Mouse (Mus musculus): ENCODE data around the gene Cfap126.
"Not testable (repeated sequence)": the region's sequence is repeated elsewhere in the genome, so short reads cannot be mapped to it uniquely, and the experiment has no call there.

Cfap126 gene

GRCm38 (mm10) chr1:171129251-171129650 lies 15.5 kb downstream of the Cfap126 start:
- no peak for DNase-seq (ENCODE audit: low spot score)

GRCm38 (mm10) chr1:171130971-171131370 lies 17.3 kb downstream of the Cfap126 start:
- DNase-seq (ENCODE audit: low spot score) = no peak

- no peak for DNase-seq (ENCODE audit: low spot score)
Measured at GRCm38 (mm10) chr1:171135600-171135999, 21.9 kb downstream of the Cfap126 start.

GRCm38 (mm10) chr1:171137486-171138155 lies 23.9 kb downstream of the Cfap126 start:
- DNase-seq (ENCODE audit: low spot score) = not testable (repeated sequence)

GRCm38 (mm10) chr1:171142981-171143380 lies 29.3 kb downstream of the Cfap126 start:
- not testable (repeated sequence) for DNase-seq (ENCODE audit: low spot score)

GRCm38 (mm10) chr1:171149974-171150760 lies 36.4 kb downstream of the Cfap126 start, which contains the start of the genes Sdhc and Mpz:
Gene Sdhc (minus strand): TSS chr1:171150603.
Gene Mpz (plus strand): TSS chr1:171150711.
- DNase-seq (ENCODE audit: low spot score) = peak; percentile 92

GRCm38 (mm10) chr1:171150838-171151391 lies 37.2 kb downstream of the Cfap126 start:
- no peak for DNase-seq (ENCODE audit: low spot score)

- no peak for DNase-seq (ENCODE audit: low spot score)
Measured at GRCm38 (mm10) chr1:171151966-171152365, 38.2 kb downstream of the Cfap126 start.

GRCm38 (mm10) chr1:171156644-171157043 lies 42.9 kb downstream of the Cfap126 start:
- no peak for DNase-seq (ENCODE audit: low spot score)

GRCm38 (mm10) chr1:171157965-171158364 lies 44.2 kb downstream of the Cfap126 start:
- no peak for DNase-seq (ENCODE audit: low spot score)

- DNase-seq (ENCODE audit: low spot score) = no peak
Measured at GRCm38 (mm10) chr1:171159485-171159975, 45.8 kb downstream of the Cfap126 start.

GRCm38 (mm10) chr1:171162526-171162925 lies 48.8 kb downstream of the Cfap126 start:
- no peak for DNase-seq (ENCODE audit: low spot score)

- no peak for DNase-seq (ENCODE audit: low spot score)
Measured at GRCm38 (mm10) chr1:171164258-171164657, 50.5 kb downstream of the Cfap126 start.

- no peak for DNase-seq (ENCODE audit: low spot score)
Measured at GRCm38 (mm10) chr1:171165629-171166345, 52.1 kb downstream of the Cfap126 start.

- no peak for DNase-seq (ENCODE audit: low spot score)
Measured at GRCm38 (mm10) chr1:171168906-171169305, 55.2 kb downstream of the Cfap126 start.

GRCm38 (mm10) chr1:171169913-171170312 lies 56.2 kb downstream of the Cfap126 start:
- no peak for DNase-seq (ENCODE audit: low spot score)

- DNase-seq (ENCODE audit: low spot score) = no peak
Measured at GRCm38 (mm10) chr1:171171138-171171537, 57.4 kb downstream of the Cfap126 start.

- no peak for DNase-seq (ENCODE audit: low spot score)
Measured at GRCm38 (mm10) chr1:171172779-171173178, 59.1 kb downstream of the Cfap126 start.

Data from yolk sac, embryonic 10.5 days (tissue).